Mouse (Mus musculus): ENCODE data around the gene Elmsan1. TPM values are rescaled to one million over a fixed set of nuclear protein-coding genes. Genes with fewer than 3 reads are reported as not detected.

Elmsan1 gene
- polyA plus RNA-seq, 1 experiment from 2014 or later = 9.0 TPM

GRCm38 (mm10) chr12:84178652-84179445, 39.8 kb downstream of the Elmsan1 start:
- no peak for ATAC-seq (ENCODE audit: insufficient number of reproducible peaks, insufficient read depth, low FRiP score, low TSS enrichment)
- H3K27me3 ChIP-seq = no peaks in the 10 kb centered on the region
- H3K4me1 ChIP-seq = peaks cover 66% of the 10 kb centered on the region
- WGBS = 61% methylated on average over 10 of the region's 10 CpGs
- no peaks in the 10 kb centered on the region for H3K9me3 ChIP-seq
- no peak overlapping the region for H3K27ac ChIP-seq
- H3K4me3 ChIP-seq = no peak overlapping the region
- H3K4me2 ChIP-seq (replicated peaks) = no peak overlapping the region
- no peak overlapping the region for H3K9ac ChIP-seq
- H3K36me3 ChIP-seq = peaks cover 2% of the 10 kb centered on the region

- Histone ChIP-seq H3K9me3 (no peaks in the 10 kb centered on the region), H3K36me3 (peaks cover 10% of the 10 kb centered on the region), H3K27me3 (no peaks in the 10 kb centered on the region), H3K27ac (no peak overlapping the region), H3K4me1 (peaks cover 66% of the 10 kb centered on the region), H3K4me2 (replicated peaks) (no peak overlapping the region), H3K9ac (no peak overlapping the region), H3K4me3 (no peak overlapping the region)
- 46% methylated on average over 1 of the region's 1 CpGs for WGBS
- no peak for ATAC-seq (ENCODE audit: insufficient number of reproducible peaks, insufficient read depth, low FRiP score, low TSS enrichment)
Observed at GRCm38 (mm10) chr12:84178052-84178451, 40.6 kb downstream of the Elmsan1 start.

GRCm38 (mm10) chr12:84176886-84177765, 41.6 kb downstream of the Elmsan1 start:
- H3K4me3 ChIP-seq = no peak overlapping the region
- H3K9ac ChIP-seq = no peak overlapping the region
- peak overlapping the region; percentile 57 for H3K4me2 ChIP-seq (replicated peaks)
- no peaks in the 10 kb centered on the region for H3K27me3 ChIP-seq
- H3K27ac ChIP-seq = peak overlapping the region; percentile 90
- H3K36me3 ChIP-seq = peaks cover 18% of the 10 kb centered on the region
- no peak for ATAC-seq (ENCODE audit: insufficient number of reproducible peaks, insufficient read depth, low FRiP score, low TSS enrichment)
- no peaks in the 10 kb centered on the region for H3K9me3 ChIP-seq
- whole genome bisulfite sequencing = 38% methylated on average over 6 of the region's 6 CpGs
- H3K4me1 ChIP-seq = peaks cover 66% of the 10 kb centered on the region

DNA sequence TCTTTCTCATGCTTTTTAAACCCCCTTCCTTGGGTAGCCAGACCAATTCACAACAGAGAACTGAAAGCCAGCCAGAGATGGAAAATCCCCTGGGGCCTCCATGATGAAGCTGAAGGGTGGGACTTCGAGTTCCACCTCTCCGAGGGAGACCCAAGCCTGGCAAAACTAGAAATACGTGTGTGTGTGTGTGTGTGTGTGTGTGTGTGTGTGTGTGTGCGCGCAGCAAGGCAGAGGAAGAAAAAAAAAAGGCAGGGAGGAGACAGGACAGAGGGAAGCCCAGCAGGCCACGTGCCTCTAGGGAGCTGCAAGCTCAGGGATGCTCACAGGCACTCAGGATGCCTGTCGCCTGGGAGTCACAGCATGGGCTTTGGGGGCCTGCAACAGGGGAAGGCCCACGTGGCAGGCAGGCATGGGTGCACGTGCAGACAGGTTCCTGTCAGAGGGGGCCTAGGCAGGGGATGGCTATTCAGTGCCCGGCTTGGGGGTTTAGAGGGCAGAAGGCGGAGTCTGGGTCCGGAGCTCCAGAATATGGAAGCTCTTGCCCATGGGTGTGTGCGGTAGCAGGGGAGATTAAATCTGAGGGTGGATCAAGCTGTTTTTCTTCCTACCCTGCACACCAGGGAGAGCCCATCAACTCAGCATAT, 42.4 kb downstream of the Elmsan1 start:
- Histone ChIP-seq H3K27ac (peak overlapping the region; percentile 90), H3K4me3 (peak overlapping the region; percentile 46), H3K27me3 (no peaks in the 10 kb centered on the region), H3K9me3 (no peaks in the 10 kb centered on the region), H3K4me2 (replicated peaks) (peak overlapping the region; percentile 57), H3K9ac (peak overlapping the region; percentile 68), H3K4me1 (peaks cover 58% of the 10 kb centered on the region), H3K36me3 (peaks cover 25% of the 10 kb centered on the region)
- ATAC-seq (ENCODE audit: insufficient number of reproducible peaks, insufficient read depth, low FRiP score, low TSS enrichment) = no peak
- 5% methylated on average over 13 of the region's 13 CpGs for WGBS

- H3K9me3 ChIP-seq = no peaks in the 10 kb centered on the region
- ATAC-seq (ENCODE audit: insufficient number of reproducible peaks, insufficient read depth, low FRiP score, low TSS enrichment) = peak; percentile 67
- H3K4me3 ChIP-seq = peak overlapping the region; percentile 46
- H3K36me3 ChIP-seq = peaks cover 30% of the 10 kb centered on the region
- under 1% methylated on average over 20 of the region's 20 CpGs for WGBS
- H3K9ac ChIP-seq = peak overlapping the region; percentile 68
- peak overlapping the region; percentile 90 for H3K27ac ChIP-seq
- peak overlapping the region; percentile 57 for H3K4me2 ChIP-seq (replicated peaks)
- no peaks in the 10 kb centered on the region for H3K27me3 ChIP-seq
- H3K4me1 ChIP-seq = peaks cover 52% of the 10 kb centered on the region
Observed at GRCm38 (mm10) chr12:84175659-84176061, 43.0 kb downstream of the Elmsan1 start.

DNA sequence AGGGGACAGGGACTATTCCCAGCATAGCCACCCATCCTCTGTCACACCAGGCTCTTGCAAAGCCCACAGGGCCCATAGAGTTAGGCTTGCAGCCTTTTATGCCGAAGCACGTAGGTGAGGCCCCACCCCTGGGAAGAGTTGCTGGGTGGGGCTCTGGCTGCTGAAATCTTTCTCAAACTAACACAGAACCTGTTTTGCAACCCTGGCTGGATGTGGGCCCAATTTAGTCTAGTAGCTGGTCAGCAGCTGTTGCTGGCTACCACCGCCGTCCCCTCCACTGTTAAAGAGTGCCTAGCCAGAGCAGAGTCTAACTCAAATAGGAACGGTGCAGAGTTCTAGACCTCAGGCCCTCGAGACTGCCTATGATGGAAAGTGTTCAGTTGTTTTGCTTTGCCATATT, 43.8 kb downstream of the Elmsan1 start:
- Histone ChIP-seq H3K36me3 (peaks cover 34% of the 10 kb centered on the region), H3K9me3 (no peaks in the 10 kb centered on the region), H3K27ac (peak overlapping the region; percentile 90), H3K4me3 (no peak overlapping the region), H3K27me3 (no peaks in the 10 kb centered on the region), H3K4me2 (replicated peaks) (peak overlapping the region; percentile 9; the same call in 1 of the 2 replicates), H3K9ac (no peak overlapping the region), H3K4me1 (peaks cover 44% of the 10 kb centered on the region)
- 70% methylated on average over 6 of the region's 6 CpGs for WGBS
- no peak for ATAC-seq (ENCODE audit: insufficient number of reproducible peaks, insufficient read depth, low FRiP score, low TSS enrichment)

GRCm38 (mm10) chr12:84174190-84174811, 44.4 kb downstream of the Elmsan1 start:
- Histone ChIP-seq H3K36me3 (peaks cover 34% of the 10 kb centered on the region), H3K4me2 (replicated peaks) (0 out of 2 replicates have a peak overlapping the region, but pooled peaks have one; percentile 9), H3K4me1 (peaks cover 44% of the 10 kb centered on the region), H3K27me3 (no peaks in the 10 kb centered on the region), H3K9me3 (no peaks in the 10 kb centered on the region), H3K4me3 (no peak overlapping the region), H3K9ac (no peak overlapping the region; the same call in 1 of the 2 replicates), H3K27ac (peak overlapping the region; percentile 90; the same call in 1 of the 2 replicates)
- whole genome bisulfite sequencing = 69% methylated on average over 9 of the region's 9 CpGs
- ATAC-seq (ENCODE audit: insufficient number of reproducible peaks, insufficient read depth, low FRiP score, low TSS enrichment) = no peak

DNA sequence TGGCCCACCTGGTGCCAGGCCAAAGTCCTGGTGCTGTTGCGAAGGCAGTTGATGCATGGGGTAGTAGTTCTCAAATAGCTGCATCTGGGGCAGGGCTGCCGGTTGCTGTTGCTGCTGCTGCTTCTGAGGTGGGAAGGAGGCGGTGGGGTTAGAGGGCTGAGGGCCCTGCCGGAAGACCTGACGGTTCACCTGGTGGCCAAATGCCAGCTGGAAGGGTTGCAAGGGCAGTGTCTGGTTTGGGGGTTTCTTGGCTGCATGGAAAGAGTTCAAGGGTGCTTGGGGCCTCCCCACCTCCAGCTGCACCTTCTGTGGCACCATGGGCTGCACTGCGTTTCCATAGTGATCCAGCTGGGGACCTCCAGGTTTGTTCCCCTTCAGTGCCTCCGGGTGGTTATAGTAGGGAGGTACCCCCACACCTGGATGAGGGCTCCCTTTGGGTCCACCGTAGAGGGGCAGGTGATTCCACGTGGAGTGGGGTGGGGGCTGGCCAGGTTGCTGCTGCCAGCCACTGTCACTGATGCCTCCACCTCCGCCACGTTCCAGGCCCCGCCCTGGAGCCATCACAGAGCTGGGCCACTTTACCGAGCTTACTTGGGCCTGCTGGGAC, 45.3 kb downstream of the Elmsan1 start:
- Histone ChIP-seq H3K9me3 (no peaks in the 10 kb centered on the region), H3K36me3 (peaks cover 34% of the 10 kb centered on the region), H3K27me3 (no peaks in the 10 kb centered on the region), H3K4me2 (replicated peaks) (no peak overlapping the region), H3K4me3 (no peak overlapping the region), H3K4me1 (peaks cover 38% of the 10 kb centered on the region), H3K9ac (no peak overlapping the region), H3K27ac (no peak overlapping the region)
- WGBS = 91% methylated on average over 13 of the region's 13 CpGs
- ATAC-seq (ENCODE audit: insufficient number of reproducible peaks, insufficient read depth, low FRiP score, low TSS enrichment) = no peak

DNA sequence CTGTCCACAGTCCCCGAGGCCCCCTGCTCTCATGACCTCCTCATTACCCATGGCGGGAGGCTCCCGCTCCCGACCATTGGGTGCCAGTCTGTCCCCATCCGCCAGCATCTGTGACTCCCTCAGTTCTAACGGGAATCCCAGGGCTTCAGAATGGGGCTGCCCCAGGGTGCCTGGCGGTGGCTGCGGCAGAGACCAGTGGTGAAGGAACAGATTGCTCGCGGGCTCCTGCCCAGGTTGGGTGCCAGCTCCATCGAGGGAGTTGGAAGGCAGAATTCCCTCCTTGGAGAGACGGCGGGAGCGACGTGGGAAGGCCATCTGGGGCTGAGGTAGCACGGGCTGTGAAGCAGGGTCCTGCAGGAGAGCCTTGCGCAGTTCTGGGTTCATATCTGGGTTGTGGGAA, 45.8 kb downstream of the Elmsan1 start:
- H3K36me3 ChIP-seq = peaks cover 34% of the 10 kb centered on the region
- ATAC-seq (ENCODE audit: insufficient number of reproducible peaks, insufficient read depth, low FRiP score, low TSS enrichment) = no peak
- WGBS = 93% methylated on average over 17 of the region's 17 CpGs
- no peaks in the 10 kb centered on the region for H3K27me3 ChIP-seq
- no peak overlapping the region for H3K4me3 ChIP-seq
- no peak overlapping the region for H3K27ac ChIP-seq
- H3K4me2 ChIP-seq (replicated peaks) = no peak overlapping the region
- H3K9ac ChIP-seq = no peak overlapping the region
- H3K9me3 ChIP-seq = no peaks in the 10 kb centered on the region
- peaks cover 36% of the 10 kb centered on the region for H3K4me1 ChIP-seq

GRCm38 (mm10) chr12:84172216-84172615, 46.5 kb downstream of the Elmsan1 start:
- WGBS = 98% methylated on average over 3 of the region's 3 CpGs
- H3K4me3 ChIP-seq = no peak overlapping the region

GRCm38 (mm10) chr12:84170610-84171009, 48.1 kb downstream of the Elmsan1 start:
- Histone ChIP-seq H3K4me2 (replicated peaks) (no peak overlapping the region), H3K27me3 (no peaks in the 10 kb centered on the region), H3K27ac (no peak overlapping the region), H3K4me1 (peaks cover 25% of the 10 kb centered on the region), H3K9me3 (no peaks in the 10 kb centered on the region), H3K4me3 (no peak overlapping the region), H3K36me3 (peaks cover 37% of the 10 kb centered on the region), H3K9ac (no peak overlapping the region)
- ATAC-seq (ENCODE audit: insufficient number of reproducible peaks, insufficient read depth, low FRiP score, low TSS enrichment) = no peak
- WGBS = 93% methylated on average over 10 of the region's 10 CpGs

More at GRCm38 (mm10) chr12:84172216-84172615, 46.5 kb downstream of the Elmsan1 start:
- Histone ChIP-seq H3K9ac (no peak overlapping the region), H3K27me3 (no peaks in the 10 kb centered on the region), H3K4me2 (replicated peaks) (no peak overlapping the region), H3K36me3 (peaks cover 37% of the 10 kb centered on the region), H3K4me1 (peaks cover 30% of the 10 kb centered on the region), H3K9me3 (no peaks in the 10 kb centered on the region), H3K27ac (no peak overlapping the region)
- no peak for ATAC-seq (ENCODE audit: insufficient number of reproducible peaks, insufficient read depth, low FRiP score, low TSS enrichment)
